Mouse (Mus musculus): ENCODE results near the gene Slc25a22.
A peak's percentile ranks its signal among the peaks of the same experiment; 100 is the strongest.

Slc25a22 gene

GRCm38 (mm10) chr7:141423811-141424210 is 13.9 kb downstream of the Slc25a22 start:
- TF ChIP-seq GATA4 (IDR thresholded peaks at IDR 0.05; ENCODE audit: insufficient replicate concordance, low read length) = no peak

GRCm38 (mm10) chr7:141420030-141420702 is 17.5 kb downstream of the Slc25a22 start:
- TF ChIP-seq GATA4 (IDR thresholded peaks at IDR 0.05; ENCODE audit: insufficient replicate concordance, low read length) = peak; percentile 97

GRCm38 (mm10) chr7:141418970-141419369 is 18.7 kb downstream of the Slc25a22 start:
- no peak for TF ChIP-seq GATA4 (IDR thresholded peaks at IDR 0.05; ENCODE audit: insufficient replicate concordance, low read length)

- TF ChIP-seq GATA4 (IDR thresholded peaks at IDR 0.05; ENCODE audit: insufficient replicate concordance, low read length) = no peak
Measured at GRCm38 (mm10) chr7:141417731-141418681, 19.7 kb downstream of the Slc25a22 start.

- no peak for TF ChIP-seq GATA4 (IDR thresholded peaks at IDR 0.05; ENCODE audit: insufficient replicate concordance, low read length)
Measured at GRCm38 (mm10) chr7:141416144-141416841, 21.4 kb downstream of the Slc25a22 start.

- TF ChIP-seq GATA4 (IDR thresholded peaks at IDR 0.05; ENCODE audit: insufficient replicate concordance, low read length) = no peak; the same call in 1 of the 2 replicates
Measured at GRCm38 (mm10) chr7:141413809-141414584, 23.7 kb downstream of the Slc25a22 start, which contains the start of gene Gatd1. Gatd1 (minus strand) TSS chr7:141414136.

- TF ChIP-seq GATA4 (IDR thresholded peaks at IDR 0.05; ENCODE audit: insufficient replicate concordance, low read length) = no peak
Measured at GRCm38 (mm10) chr7:141413331-141413730, 24.4 kb downstream of the Slc25a22 start.

GRCm38 (mm10) chr7:141411667-141412066 is 26.0 kb downstream of the Slc25a22 start:
- TF ChIP-seq GATA4 (IDR thresholded peaks at IDR 0.05; ENCODE audit: insufficient replicate concordance, low read length) = no peak

GRCm38 (mm10) chr7:141410631-141411030 is 27.1 kb downstream of the Slc25a22 start:
- TF ChIP-seq GATA4 (IDR thresholded peaks at IDR 0.05; ENCODE audit: insufficient replicate concordance, low read length) = no peak

GRCm38 (mm10) chr7:141408833-141409232 is 28.9 kb downstream of the Slc25a22 start:
- no peak for TF ChIP-seq GATA4 (IDR thresholded peaks at IDR 0.05; ENCODE audit: insufficient replicate concordance, low read length)

GRCm38 (mm10) chr7:141405466-141405865 is 32.2 kb downstream of the Slc25a22 start:
- TF ChIP-seq GATA4 (IDR thresholded peaks at IDR 0.05; ENCODE audit: insufficient replicate concordance, low read length) = no peak

- no peak for TF ChIP-seq GATA4 (IDR thresholded peaks at IDR 0.05; ENCODE audit: insufficient replicate concordance, low read length)
Measured at GRCm38 (mm10) chr7:141403305-141403704, 34.4 kb downstream of the Slc25a22 start.

- TF ChIP-seq GATA4 (IDR thresholded peaks at IDR 0.05; ENCODE audit: insufficient replicate concordance, low read length) = no peak
Measured at GRCm38 (mm10) chr7:141395348-141395747, 42.3 kb downstream of the Slc25a22 start.

GRCm38 (mm10) chr7:141394771-141395170 is 42.9 kb downstream of the Slc25a22 start:
- no peak for TF ChIP-seq GATA4 (IDR thresholded peaks at IDR 0.05; ENCODE audit: insufficient replicate concordance, low read length)

GRCm38 (mm10) chr7:141394158-141394557 is 43.5 kb downstream of the Slc25a22 start:
- no peak; the same call in 1 of the 2 replicates for TF ChIP-seq GATA4 (IDR thresholded peaks at IDR 0.05; ENCODE audit: insufficient replicate concordance, low read length)
